Mouse (Mus musculus) CH12.LX (cell line): ENCODE data around the gene Ltb. TPM values are rescaled to one million over a fixed set of nuclear protein-coding genes. Genes with fewer than 3 reads are reported as not detected.
A peak's percentile ranks its signal among the peaks of the same experiment; 100 is the strongest.

Experiments
- DNase-seq: peaks from one replicate; pipeline ENCODE4 v3.0.0-alpha.2; 2013; ENCODE audit errors: extremely low read depth
- H3K27ac ChIP-seq: 2 replicates; pipeline ENCODE4 v1.5.1; 2012; ENCODE audit warnings: low read depth, mild to moderate bottlenecking, control low read depth, moderate library complexity; ENCODE audit not compliant: insufficient read depth
- H3K27me3 ChIP-seq: replicated peaks from 2 replicates; pipeline ENCODE3; 2012; ENCODE audit warnings: inconsistent platforms
- H3K36me3 ChIP-seq, 2 experiments: replicated peaks in 1 of 2; 2 replicates each; pipeline versions ENCODE3 to v1.6.1; 2012; ENCODE audit warnings: inconsistent platforms in 1 of 2, low read length in 1 of 2, mild to moderate bottlenecking in 1 of 2, mixed read lengths in 1 of 2, moderate library complexity in 1 of 2; ENCODE audit not compliant: control insufficient read depth in 1 of 2, insufficient read depth in 1 of 2
- H3K4me1 ChIP-seq, 2 experiments: 2 replicates each; pipeline ENCODE4 v1.6.1; 2012; ENCODE audit warnings: inconsistent platforms in 1 of 2, moderate library complexity in 1 of 2; ENCODE audit not compliant: insufficient read depth in 2 of 2, control insufficient read depth in 1 of 2
- H3K4me2 ChIP-seq: 2 replicates; pipeline ENCODE4 v1.6.1; 2012; ENCODE audit warnings: low read depth, mild to moderate bottlenecking, control low read depth; ENCODE audit not compliant: poor library complexity, insufficient read depth, severe bottlenecking
- H3K4me3 ChIP-seq, 3 experiments: fragments of 150-350 bp in 1 of 3; sonication (generic) in 1 of 3; replicated peaks in 1 of 3; 2 replicates each; pipeline versions ENCODE3 to v1.5.1; 2011 to 2012; ENCODE audit warnings: low read depth in 2 of 3, low read length in 2 of 3, mild to moderate bottlenecking in 2 of 3, moderate library complexity in 2 of 3, control low read depth in 1 of 3, improper control_type of control experiment in 1 of 3, inconsistent platforms in 1 of 3, mixed read lengths in 1 of 3; ENCODE audit not compliant: poor library complexity in 1 of 3
- H3K79me2 ChIP-seq: replicated peaks from 2 replicates; pipeline ENCODE4 v1.6.1; 2012; ENCODE audit warnings: mild to moderate bottlenecking, moderate library complexity; ENCODE audit not compliant: control insufficient read depth, poor library complexity, insufficient read depth, severe bottlenecking; ENCODE audit errors: extremely low read depth
- H3K9ac ChIP-seq: 2 replicates; pipeline ENCODE4 v1.6.1; 2012; ENCODE audit warnings: low read depth, mild to moderate bottlenecking, control low read depth, moderate library complexity; ENCODE audit not compliant: insufficient read depth
- H3K9me3 ChIP-seq: replicated peaks from 2 replicates; pipeline ENCODE3; 2012; ENCODE audit warnings: low read length, inconsistent platforms, mixed read lengths
- CHD1 ChIP-seq: IDR thresholded peaks from 2 replicates; pipeline ENCODE4 v1.6.1; 2012; ENCODE audit warnings: low read depth, low read length, improper control_type of control experiment, inconsistent platforms
- MAX ChIP-seq: IDR thresholded peaks from 2 replicates; pipeline ENCODE4 v1.6.1; 2011; ENCODE audit warnings: low read length, improper control_type of control experiment
- MAZ ChIP-seq: IDR thresholded peaks from 2 replicates; pipeline ENCODE4 v1.6.1; 2012; ENCODE audit warnings: low read depth, mild to moderate bottlenecking, inconsistent platforms, low read length, improper control_type of control experiment, moderate library complexity
- MEF2A ChIP-seq: IDR thresholded peaks from 2 replicates; pipeline ENCODE4 v1.6.1; 2014; ENCODE audit warnings: low read depth, mild to moderate bottlenecking, inconsistent platforms, low read length, improper control_type of control experiment, borderline replicate concordance
- MXI1 ChIP-seq: IDR thresholded peaks from 2 replicates; pipeline ENCODE4 v1.6.1; 2011; ENCODE audit warnings: mild to moderate bottlenecking, low read depth, low read length, improper control_type of control experiment
- PAX5 ChIP-seq: IDR thresholded peaks from 2 replicates; pipeline ENCODE4 v1.6.1; 2012; ENCODE audit warnings: low read length, inconsistent platforms, mixed read lengths
- POLR2A ChIP-seq: IDR thresholded peaks from 2 replicates; pipeline ENCODE4 v1.6.1; 2011; ENCODE audit warnings: low read depth, mild to moderate bottlenecking, improper control_type of control experiment, low read length
- POLR2AphosphoS2 ChIP-seq: IDR thresholded peaks from 2 replicates; pipeline ENCODE4 v1.6.1; 2011; ENCODE audit warnings: low read depth, low read length, improper control_type of control experiment
- SIN3A ChIP-seq: IDR thresholded peaks from 2 replicates; pipeline ENCODE4 v1.6.1; 2012; ENCODE audit warnings: low read length, improper control_type of control experiment, inconsistent platforms
- dilution Hi-C: fragments of 300-500 bp; cut with MboI; formaldehyde crosslinking; loops from 2 replicates; pipeline ENCODE4 v1.14.3; 2020; ENCODE audit warnings: low sequenced_read_pairs; ENCODE audit not compliant: extremely low pct_unique_long_range_greater_than_20kb, extremely low pct_ligation_motif_present
- in situ Hi-C: fragments of 300-500 bp; cut with MboI; formaldehyde crosslinking; loops from 3 replicates; pipeline ENCODE4 v1.14.3; 2019; ENCODE audit warnings: low sequenced_read_pairs, low pct_ligation_motif_present, low pct_unique_long_range_greater_than_20kb, mixed read lengths
- polyA plus RNA-seq: library from polyadenylated mRNA; unstranded; fragments of >175 nt; gene quantifications from 2 replicates; pipeline ENCODE4 v1.2.1, GENCODE M21; 2012; ENCODE audit warnings: low read depth; ENCODE audit not compliant: insufficient read length
- total RNA-seq, 2 experiments: library from RNA; depleted of rRNA; stranded (reverse); fragments of 300-350 nt in 1 of 2; fragments of >200 nt in 1 of 2; gene quantifications; 2 replicates each; pipeline ENCODE4 v1.2.3; 2012 to 2014

Gene Ltb
- total and polyA plus RNA-seq, 3 experiments: 150 to 263 (median 234) TPM

DNA sequence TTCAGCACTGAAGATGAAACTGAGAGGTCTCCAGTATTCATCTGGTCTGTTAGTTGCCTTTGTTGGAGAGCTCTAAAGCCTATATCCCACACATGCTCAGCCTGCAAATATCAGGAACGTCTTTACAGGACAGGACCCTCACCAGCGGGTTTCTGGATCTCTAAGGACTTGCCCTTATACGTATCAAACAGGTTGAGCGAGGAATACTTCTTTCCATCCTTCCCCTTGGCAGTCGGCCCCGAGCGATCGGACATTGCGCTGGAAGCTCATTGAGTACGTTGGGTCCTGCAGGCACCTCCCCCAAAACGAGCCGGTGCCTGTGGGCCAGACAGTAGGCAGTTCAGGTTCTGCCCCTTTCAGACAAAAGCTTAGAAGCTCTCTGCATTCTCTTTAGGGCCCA is 31.5 kb upstream of the Ltb start:
- H3K36me3 ChIP-seq: peaks cover 43 to 56% of the 10 kb centered on the region in 2 experiments
- H3K79me2 ChIP-seq: peaks cover 68% of the 10 kb centered on the region
- H3K4me2 ChIP-seq: peak overlapping the region; percentile 76
- peak overlapping the region; percentile 95 for H3K9ac ChIP-seq
- dilution Hi-C loops (no loop called here), in situ Hi-C loops (no loop called here)
- H3K4me3 ChIP-seq: peak overlapping the region; percentile 88 to 97 (median 92)
- no peaks in the 10 kb centered on the region for H3K9me3 ChIP-seq
- peaks cover 6 to 35% of the 10 kb centered on the region in 2 experiments for H3K4me1 ChIP-seq
- DNase-seq: no peak
- H3K27me3 ChIP-seq: no peaks in the 10 kb centered on the region
- H3K27ac ChIP-seq: no peak overlapping the region
- TF ChIP-seq PAX5: no peak
- TF ChIP-seq, all 38 proteins: peak for 0

DNA sequence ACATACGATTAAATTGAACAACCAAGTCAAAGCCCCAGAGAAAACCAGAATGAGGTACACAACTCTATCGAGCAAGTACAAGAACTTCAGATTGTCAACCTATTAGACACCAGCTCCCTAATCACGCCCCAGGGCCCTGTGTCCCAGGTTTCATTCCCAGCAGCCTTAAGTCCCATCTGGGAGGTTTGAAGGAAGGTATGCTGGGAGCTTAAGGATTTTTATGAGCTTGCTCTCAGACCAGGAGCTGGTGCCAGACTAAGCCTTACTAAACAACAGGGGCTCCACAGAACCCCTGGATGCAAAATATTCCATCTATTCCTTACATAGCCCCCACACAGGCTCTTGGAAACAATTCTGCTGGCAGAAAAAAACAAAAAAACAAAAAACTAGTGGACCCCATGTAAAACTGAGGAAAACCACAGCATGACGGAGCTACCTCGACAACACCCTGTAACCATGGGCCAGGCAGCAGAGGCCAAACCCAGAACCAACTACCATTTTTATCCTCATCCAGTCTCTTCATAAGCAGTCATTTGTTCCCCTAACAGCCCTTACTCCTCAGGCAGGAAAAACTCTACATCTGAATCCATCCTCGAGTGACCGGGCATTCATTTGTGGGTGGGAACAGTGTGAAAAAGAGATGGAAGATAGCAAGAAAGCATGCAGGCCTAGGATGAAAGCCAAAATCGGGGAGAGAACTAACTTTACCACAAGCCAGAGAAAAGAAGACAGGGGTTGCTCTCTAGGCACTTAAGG is 30.7 kb upstream of the Ltb start:
- Histone ChIP-seq H3K4me1 (peaks cover 6 to 35% of the 10 kb centered on the region in 2 experiments), H3K9me3 (no peaks in the 10 kb centered on the region), H3K27me3 (no peaks in the 10 kb centered on the region), H3K9ac (peak overlapping the region; percentile 95), H3K79me2 (peaks cover 65% of the 10 kb centered on the region), H3K36me3 (peaks cover 35 to 51% of the 10 kb centered on the region in 2 experiments), H3K4me2 (peak overlapping the region; percentile 76), H3K4me3 (peak overlapping the region; percentile 88 to 97 (median 92)), H3K27ac (no peak overlapping the region)
- TF ChIP-seq MAX (no peak), SIN3A (peak; percentile 42; the same call in 1 of the 2 replicates), MAZ (no peak), POLR2A (no peak), MXI1 (no peak), CHD1 (0 out of 2 replicates have a peak, but pooled peaks have one; percentile 42)
- in situ Hi-C loops: no loop called here
- dilution Hi-C loops: no loop called here
- DNase-seq: no peak

DNA sequence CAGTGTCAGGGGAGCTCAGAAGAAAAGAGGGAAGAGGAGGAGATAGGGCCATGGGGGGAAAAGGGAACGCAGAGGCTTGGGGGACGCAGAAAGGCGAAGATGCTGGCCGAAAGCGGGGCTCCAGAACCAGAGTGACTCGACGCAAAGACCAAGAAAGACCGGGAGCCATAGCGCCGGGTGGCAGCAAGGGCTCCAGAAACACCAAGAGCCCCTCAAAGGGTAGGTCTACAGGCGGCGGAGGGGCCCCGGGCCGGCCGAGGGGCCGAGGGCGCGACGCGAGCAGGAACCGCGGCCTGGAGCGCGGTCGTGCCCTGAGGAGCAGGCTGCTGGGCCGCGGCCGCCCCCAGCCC is 30.0 kb upstream of the Ltb start:
- in situ Hi-C loops: no loop called here
- H3K79me2 ChIP-seq: peaks cover 59% of the 10 kb centered on the region
- TF ChIP-seq POLR2A (no peak), CHD1 (no peak), MEF2A (no peak), POLR2AphosphoS2 (no peak)
- TF ChIP-seq, all 38 proteins: peak for 0
- dilution Hi-C loops: no loop called here
- Histone ChIP-seq H3K9ac (peak overlapping the region; percentile 95), H3K4me1 (peaks cover 6 to 38% of the 10 kb centered on the region in 2 experiments), H3K4me2 (peak overlapping the region; percentile 76; the same call in 1 of the 2 replicates), H3K27ac (peak overlapping the region; percentile 35; the same call in 1 of the 2 replicates), H3K4me3 (peak overlapping the region; percentile 88 to 97 (median 92)), H3K36me3 (peaks cover 29 to 44% of the 10 kb centered on the region in 2 experiments), H3K9me3 (no peaks in the 10 kb centered on the region), H3K27me3 (no peaks in the 10 kb centered on the region)
- no peak for DNase-seq
